Mouse (Mus musculus): ENCODE measurements around the gene Gadl1. TPM values are rescaled to one million over a fixed set of nuclear protein-coding genes. Genes with fewer than 3 reads are reported as not detected.

Gene Gadl1
- polyA plus RNA-seq (2014; fragmentation: Nextera tagmentation; extraction: Ambion mirVana), result 0.16 and 0.23 TPM in 2 replicates

DNA sequence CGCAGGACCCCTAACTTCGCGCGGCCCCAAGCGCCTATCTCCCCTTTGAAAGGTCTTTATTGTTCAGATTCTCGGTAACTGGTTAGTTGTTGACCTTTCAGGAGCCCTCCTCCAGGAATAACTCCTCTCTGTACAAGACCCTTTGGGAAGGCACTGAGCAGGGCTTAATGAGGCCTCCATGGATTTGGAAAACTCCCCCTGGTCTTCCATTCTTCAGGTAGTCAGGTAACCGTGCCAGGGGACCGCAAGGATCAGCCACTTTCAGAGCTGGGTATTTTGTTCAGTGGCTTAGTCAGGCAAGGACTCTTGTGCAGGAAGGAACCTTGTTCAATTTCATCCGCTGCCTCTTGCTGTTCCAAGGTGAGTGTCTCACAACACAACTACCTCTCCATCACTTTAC is at the start of gene Gadl1:
Gene Gadl1 (plus strand): TSS at position 301 of the 400 bp plus-strand sequence.
- Histone ChIP-seq H3K36me3 (replicated peaks; ENCODE audit: control insufficient read depth, insufficient read depth) (no peaks in the 10 kb centered on the region), H3K9ac (no peak within 1 kb of the TSS), H3K4me1 (replicated peaks; ENCODE audit: control insufficient read depth, insufficient read depth, low read length) (no peaks in the 10 kb centered on the region), H3K9me3 (ENCODE audit: control insufficient read depth, low read length) (no peaks in the 10 kb centered on the region), H3K27ac (no peak within 1 kb of the TSS), H3K4me3 (replicated peaks; ENCODE audit: low read length) (no peak within 1 kb of the TSS), H3K4me2 (replicated peaks) (0 out of 2 replicates have a peak within 1 kb of the TSS, but pooled peaks have one; percentile 5), H3K27me3 (ENCODE audit: control insufficient read depth, insufficient read depth, low read length) (no peaks in the 10 kb centered on the region)
- ATAC-seq (ENCODE audit: low FRiP score) (no peak), DNase-seq (ENCODE audit: low spot score) (no peak)
- 76% methylated on average over 9 of the region's 9 CpGs for WGBS

DNA sequence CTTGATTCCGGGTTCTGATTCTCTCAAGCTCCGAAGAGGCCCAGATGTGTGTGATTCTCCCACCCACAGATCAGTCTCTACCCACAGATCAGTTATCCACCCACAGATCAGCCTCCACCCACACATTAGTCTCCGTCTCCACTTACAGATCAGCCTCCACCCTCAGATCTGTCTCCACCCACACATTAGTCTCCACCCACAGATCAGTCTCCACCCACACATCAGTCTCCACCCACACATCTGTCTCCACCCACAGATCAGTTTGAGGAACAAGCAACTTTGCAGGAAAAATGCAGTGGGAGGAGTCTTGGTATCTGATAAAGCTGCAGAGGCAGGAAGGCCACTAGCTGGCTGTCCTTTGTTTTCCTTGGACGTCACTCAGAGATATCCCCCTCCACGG is 46.5 kb upstream of the Gadl1 start:
- H3K36me3 ChIP-seq (replicated peaks; ENCODE audit: control insufficient read depth, insufficient read depth), result no peaks in the 10 kb centered on the region
- DNase-seq (ENCODE audit: low spot score) (no peak), ATAC-seq (ENCODE audit: low FRiP score) (no peak)
- WGBS, result 78% methylated on average over 5 of the region's 5 CpGs
- no peak overlapping the region for H3K27ac ChIP-seq
- no peaks in the 10 kb centered on the region for H3K9me3 ChIP-seq (ENCODE audit: control insufficient read depth, low read length)
- no peaks in the 10 kb centered on the region for H3K4me1 ChIP-seq (replicated peaks; ENCODE audit: control insufficient read depth, insufficient read depth, low read length)
- no peak overlapping the region for H3K9ac ChIP-seq
- no peak overlapping the region for H3K4me2 ChIP-seq (replicated peaks)
- no peaks in the 10 kb centered on the region for H3K27me3 ChIP-seq (ENCODE audit: control insufficient read depth, insufficient read depth, low read length)
- no peak overlapping the region for H3K4me3 ChIP-seq (replicated peaks; ENCODE audit: low read length)

DNA sequence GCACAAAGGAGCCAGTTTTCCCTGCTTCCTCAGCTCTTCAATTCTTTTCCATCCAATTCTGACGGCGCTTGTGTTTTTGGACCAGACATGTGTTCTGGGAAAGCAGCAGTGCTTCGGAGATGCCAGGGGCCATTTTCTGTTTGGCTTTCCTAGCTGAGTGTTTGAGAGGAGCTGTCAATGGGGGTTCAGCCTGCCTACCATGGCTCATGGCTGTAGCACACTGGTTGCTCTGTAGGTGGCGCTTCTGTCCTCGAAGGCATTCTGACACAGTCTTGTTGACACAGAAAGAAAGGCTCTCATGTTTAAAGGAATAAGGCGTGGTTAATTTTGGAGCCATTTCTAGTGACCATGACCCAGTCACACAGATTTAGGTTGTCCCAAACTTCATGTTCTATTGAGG is 45.9 kb upstream of the Gadl1 start:
- H3K9me3 ChIP-seq (ENCODE audit: control insufficient read depth, low read length), result no peaks in the 10 kb centered on the region
- H3K4me3 ChIP-seq (replicated peaks; ENCODE audit: low read length), result no peak overlapping the region
- H3K4me2 ChIP-seq (replicated peaks), result no peak overlapping the region
- no peaks in the 10 kb centered on the region for H3K4me1 ChIP-seq (replicated peaks; ENCODE audit: control insufficient read depth, insufficient read depth, low read length)
- no peak for DNase-seq (ENCODE audit: low spot score)
- ATAC-seq (ENCODE audit: low FRiP score), result no peak
- 73% methylated on average over 6 of the region's 6 CpGs for WGBS
- no peak overlapping the region for H3K27ac ChIP-seq
- H3K9ac ChIP-seq, result no peak overlapping the region
- no peaks in the 10 kb centered on the region for H3K27me3 ChIP-seq (ENCODE audit: control insufficient read depth, insufficient read depth, low read length)
- no peaks in the 10 kb centered on the region for H3K36me3 ChIP-seq (replicated peaks; ENCODE audit: control insufficient read depth, insufficient read depth)

DNA sequence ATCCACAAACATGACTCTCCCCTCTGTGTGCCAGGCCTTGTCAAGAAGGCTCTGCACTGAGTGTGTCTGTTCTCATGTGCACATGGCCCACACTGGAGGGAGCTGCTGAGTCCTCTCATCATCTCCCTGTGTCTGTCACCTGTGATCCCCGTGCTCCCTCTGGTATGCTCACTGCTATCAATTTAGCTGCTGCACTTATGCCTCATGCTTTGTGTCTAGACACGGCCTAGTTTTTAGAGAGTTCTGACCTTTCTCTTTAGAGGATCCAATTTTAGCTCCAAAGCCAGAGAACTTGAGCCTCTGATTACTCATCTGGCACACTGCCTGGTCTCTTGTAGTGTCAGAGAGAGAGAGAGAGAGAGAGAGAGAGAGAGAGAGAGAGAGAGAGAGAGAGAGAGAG is 42.0 kb upstream of the Gadl1 start:
- WGBS, result 61% methylated on average over 2 of the region's 2 CpGs
- no peak for DNase-seq (ENCODE audit: low spot score)

DNA sequence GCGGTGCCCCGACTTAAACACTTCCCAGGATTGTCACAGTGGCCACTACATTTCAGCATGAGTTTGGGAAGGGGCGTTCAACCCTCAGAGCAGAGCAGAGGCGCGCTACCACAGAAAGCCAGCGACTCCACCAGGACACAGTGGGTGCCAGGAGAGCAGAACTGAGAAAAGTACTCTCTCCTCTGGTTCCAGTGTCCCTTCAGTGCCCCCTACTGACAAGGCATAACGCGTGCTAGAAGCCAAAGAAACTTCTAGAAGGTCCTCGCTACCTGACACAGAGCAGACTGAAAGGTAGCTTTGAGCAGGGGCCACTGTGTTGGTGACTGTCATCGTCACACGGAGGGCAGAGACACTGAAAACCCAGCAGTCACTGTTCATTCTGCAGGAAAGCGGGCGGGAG is 39.1 kb upstream of the Gadl1 start:
- no peak overlapping the region for H3K27ac ChIP-seq
- H3K9me3 ChIP-seq (ENCODE audit: control insufficient read depth, low read length), result no peaks in the 10 kb centered on the region
- WGBS, result 90% methylated on average over 13 of the region's 13 CpGs
- H3K4me1 ChIP-seq (replicated peaks; ENCODE audit: control insufficient read depth, insufficient read depth, low read length), result no peaks in the 10 kb centered on the region
- no peak overlapping the region for H3K9ac ChIP-seq
- ATAC-seq (ENCODE audit: low FRiP score) (no peak), DNase-seq (ENCODE audit: low spot score) (no peak)
- H3K27me3 ChIP-seq (ENCODE audit: control insufficient read depth, insufficient read depth, low read length), result no peaks in the 10 kb centered on the region
- H3K36me3 ChIP-seq (replicated peaks; ENCODE audit: control insufficient read depth, insufficient read depth), result no peaks in the 10 kb centered on the region
- H3K4me2 ChIP-seq (replicated peaks), result no peak overlapping the region
- H3K4me3 ChIP-seq (replicated peaks; ENCODE audit: low read length), result no peak overlapping the region

More for the DNA sequence above, 42.0 kb upstream of the Gadl1 start:
- H3K4me1 ChIP-seq (replicated peaks; ENCODE audit: control insufficient read depth, insufficient read depth, low read length), result no peaks in the 10 kb centered on the region
- H3K36me3 ChIP-seq (replicated peaks; ENCODE audit: control insufficient read depth, insufficient read depth), result no peaks in the 10 kb centered on the region
- H3K27me3 ChIP-seq (ENCODE audit: control insufficient read depth, insufficient read depth, low read length), result no peaks in the 10 kb centered on the region
- no peaks in the 10 kb centered on the region for H3K9me3 ChIP-seq (ENCODE audit: control insufficient read depth, low read length)
- no peak overlapping the region for H3K27ac ChIP-seq
- H3K4me3 ChIP-seq (replicated peaks; ENCODE audit: low read length), result no peak overlapping the region
- no peak for ATAC-seq (ENCODE audit: low FRiP score)
- no peak overlapping the region for H3K4me2 ChIP-seq (replicated peaks)
- no peak overlapping the region for H3K9ac ChIP-seq

DNA sequence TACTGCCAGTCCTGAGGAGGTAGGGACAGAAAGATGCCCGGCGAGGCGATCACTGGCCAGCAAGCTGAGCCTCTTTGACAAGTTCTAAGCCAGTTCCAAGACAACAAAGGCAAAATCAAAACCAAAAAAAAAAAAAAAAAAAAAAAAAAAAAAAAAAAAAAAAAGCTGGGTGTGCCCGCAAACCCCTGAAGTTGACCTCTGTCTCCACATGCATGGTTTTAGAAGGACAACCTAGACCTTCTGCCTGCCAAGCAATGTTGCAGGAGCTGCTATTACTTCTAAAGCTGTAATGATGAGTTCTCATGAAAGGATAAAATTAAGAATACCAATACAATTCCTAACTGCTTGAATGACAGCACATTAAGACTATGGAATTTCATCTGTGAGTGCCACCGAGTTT is 38.6 kb upstream of the Gadl1 start:
- Histone ChIP-seq H3K9me3 (ENCODE audit: control insufficient read depth, low read length) (no peaks in the 10 kb centered on the region), H3K4me1 (replicated peaks; ENCODE audit: control insufficient read depth, insufficient read depth, low read length) (no peaks in the 10 kb centered on the region), H3K27ac (no peak overlapping the region), H3K4me3 (replicated peaks; ENCODE audit: low read length) (no peak overlapping the region), H3K36me3 (replicated peaks; ENCODE audit: control insufficient read depth, insufficient read depth) (no peaks in the 10 kb centered on the region), H3K27me3 (ENCODE audit: control insufficient read depth, insufficient read depth, low read length) (no peaks in the 10 kb centered on the region), H3K4me2 (replicated peaks) (no peak overlapping the region), H3K9ac (no peak overlapping the region)
- ATAC-seq (ENCODE audit: low FRiP score), result no peak
- DNase-seq (ENCODE audit: low spot score), result no peak
- 96% methylated on average over 5 of the region's 5 CpGs for WGBS

DNA sequence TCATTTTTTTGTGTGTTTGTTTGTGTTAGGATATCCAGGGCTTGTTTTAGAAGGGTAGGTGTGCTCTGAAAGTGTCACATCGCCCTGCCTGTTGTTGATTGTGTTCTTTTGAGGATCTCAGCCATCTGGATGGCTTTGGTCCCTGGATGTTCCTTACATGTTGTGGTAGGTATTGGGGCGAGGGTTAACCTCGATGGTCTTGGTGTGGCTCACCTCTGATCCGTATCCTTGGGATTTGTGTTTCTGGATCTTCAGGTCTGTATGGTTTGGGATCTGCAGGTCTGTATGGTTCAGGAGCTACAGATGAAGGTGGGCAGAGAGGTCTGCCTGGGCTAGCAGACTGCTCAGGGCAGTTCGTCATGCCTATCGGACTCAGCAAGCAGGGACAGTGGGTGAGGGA is 28.8 kb upstream of the Gadl1 start:
- Histone ChIP-seq H3K36me3 (replicated peaks; ENCODE audit: control insufficient read depth, insufficient read depth) (no peaks in the 10 kb centered on the region), H3K9me3 (ENCODE audit: control insufficient read depth, low read length) (peaks cover 10% of the 10 kb centered on the region; the same call in 1 of the 2 replicates), H3K27me3 (ENCODE audit: control insufficient read depth, insufficient read depth, low read length) (no peaks in the 10 kb centered on the region), H3K4me3 (replicated peaks; ENCODE audit: low read length) (no peak overlapping the region), H3K9ac (no peak overlapping the region), H3K27ac (no peak overlapping the region), H3K4me2 (replicated peaks) (no peak overlapping the region), H3K4me1 (replicated peaks; ENCODE audit: control insufficient read depth, insufficient read depth, low read length) (no peaks in the 10 kb centered on the region)
- WGBS, result 93% methylated on average over 6 of the region's 6 CpGs
- ATAC-seq (ENCODE audit: low FRiP score) (no peak), DNase-seq (ENCODE audit: low spot score) (no peak)

DNA sequence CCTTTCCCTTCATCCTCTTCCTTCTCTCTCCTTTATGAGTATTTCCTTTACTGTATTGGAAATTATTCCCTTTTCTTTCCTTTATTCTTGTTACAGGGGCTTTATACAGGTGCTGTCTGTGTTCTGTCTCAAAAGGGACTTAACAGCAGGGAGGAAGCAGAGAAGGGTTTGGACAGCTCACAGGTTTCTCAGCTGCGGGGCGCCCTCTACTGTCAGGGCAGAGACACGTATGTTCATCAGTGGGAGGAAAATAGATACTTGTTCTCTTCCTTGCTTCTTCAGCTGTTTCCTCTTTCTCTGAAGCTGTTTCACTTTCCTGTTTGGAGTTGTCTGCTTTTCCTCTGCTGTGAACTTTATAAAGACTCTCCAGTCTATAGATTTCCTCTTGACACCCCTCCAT is 28.1 kb upstream of the Gadl1 start:
- no peaks in the 10 kb centered on the region for H3K4me1 ChIP-seq (replicated peaks; ENCODE audit: control insufficient read depth, insufficient read depth, low read length)
- no peak overlapping the region for H3K27ac ChIP-seq
- no peaks in the 10 kb centered on the region for H3K36me3 ChIP-seq (replicated peaks; ENCODE audit: control insufficient read depth, insufficient read depth)
- peaks cover 10% of the 10 kb centered on the region; the same call in 1 of the 2 replicates for H3K9me3 ChIP-seq (ENCODE audit: control insufficient read depth, low read length)
- ATAC-seq (ENCODE audit: low FRiP score) (no peak), DNase-seq (ENCODE audit: low spot score) (no peak)
- H3K4me2 ChIP-seq (replicated peaks), result no peak overlapping the region
- no peak overlapping the region for H3K4me3 ChIP-seq (replicated peaks; ENCODE audit: low read length)
- 89% methylated on average over 3 of the region's 3 CpGs for WGBS
- H3K27me3 ChIP-seq (ENCODE audit: control insufficient read depth, insufficient read depth, low read length), result no peaks in the 10 kb centered on the region
- no peak overlapping the region for H3K9ac ChIP-seq

DNA sequence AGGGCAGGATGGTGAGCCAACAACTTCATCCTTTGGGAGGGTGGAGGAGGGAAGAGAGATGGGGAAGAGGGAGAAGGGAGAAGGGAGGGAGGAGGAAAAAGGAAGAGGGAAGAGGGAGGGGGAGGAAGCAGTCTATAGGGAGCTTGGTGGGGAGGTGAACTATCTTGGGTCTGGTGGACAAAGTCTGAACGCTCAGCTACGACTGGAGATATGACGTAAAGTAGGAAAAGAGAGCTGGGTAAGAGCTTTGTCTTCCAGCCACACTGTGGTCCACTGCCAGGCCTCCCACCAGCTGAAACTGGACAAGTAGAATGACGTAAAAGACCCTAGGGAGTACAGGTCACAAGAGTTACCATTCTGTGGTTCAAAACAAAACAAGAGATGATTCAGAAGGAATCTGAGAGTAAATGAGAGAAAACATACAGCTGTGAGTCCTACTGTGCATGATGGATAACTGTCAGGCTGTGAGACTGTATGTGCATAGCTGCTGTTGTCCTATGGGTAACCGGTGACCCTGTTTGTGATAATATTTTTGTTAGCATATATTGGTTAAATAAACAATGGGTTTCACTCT is 26.5 kb upstream of the Gadl1 start:
- no peak overlapping the region for H3K27ac ChIP-seq
- no peak overlapping the region for H3K4me2 ChIP-seq (replicated peaks)
- no peak overlapping the region for H3K4me3 ChIP-seq (replicated peaks; ENCODE audit: low read length)
- no peak overlapping the region for H3K9ac ChIP-seq
- DNase-seq (ENCODE audit: low spot score) (no peak), ATAC-seq (ENCODE audit: low FRiP score) (no peak)
- H3K27me3 ChIP-seq (ENCODE audit: control insufficient read depth, insufficient read depth, low read length), result no peaks in the 10 kb centered on the region
- 88% methylated on average over 5 of the region's 5 CpGs for WGBS
- no peaks in the 10 kb centered on the region for H3K4me1 ChIP-seq (replicated peaks; ENCODE audit: control insufficient read depth, insufficient read depth, low read length)
- no peaks in the 10 kb centered on the region for H3K36me3 ChIP-seq (replicated peaks; ENCODE audit: control insufficient read depth, insufficient read depth)
- peaks cover 3% of the 10 kb centered on the region; the same call in 1 of the 2 replicates for H3K9me3 ChIP-seq (ENCODE audit: control insufficient read depth, low read length)

DNA sequence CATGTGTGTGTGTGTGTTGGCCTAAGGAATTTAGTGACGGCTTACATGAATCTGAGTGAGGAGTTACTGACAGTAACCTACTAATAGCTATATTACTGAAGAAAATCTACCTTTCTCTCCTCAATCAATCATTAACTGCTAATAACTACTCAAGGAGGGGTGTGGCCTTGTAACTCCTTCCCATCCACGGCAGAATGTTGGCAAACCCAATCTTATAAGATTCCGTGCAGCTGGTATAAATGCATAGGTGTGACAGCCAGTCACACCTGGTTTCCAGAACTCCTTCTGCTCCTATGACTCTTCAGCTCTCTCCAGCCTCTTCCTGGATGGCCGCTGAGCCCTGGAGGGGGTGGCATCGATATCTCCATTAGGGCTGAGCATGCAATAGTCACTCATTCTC is 25.8 kb upstream of the Gadl1 start:
- no peak for ATAC-seq (ENCODE audit: low FRiP score)
- no peak overlapping the region for H3K4me2 ChIP-seq (replicated peaks)
- 94% methylated on average over 5 of the region's 5 CpGs for WGBS
- no peaks in the 10 kb centered on the region for H3K36me3 ChIP-seq (replicated peaks; ENCODE audit: control insufficient read depth, insufficient read depth)
- no peak overlapping the region for H3K4me3 ChIP-seq (replicated peaks; ENCODE audit: low read length)
- H3K27me3 ChIP-seq (ENCODE audit: control insufficient read depth, insufficient read depth, low read length), result no peaks in the 10 kb centered on the region
- no peak overlapping the region for H3K27ac ChIP-seq
- no peaks in the 10 kb centered on the region for H3K9me3 ChIP-seq (ENCODE audit: control insufficient read depth, low read length)
- no peak overlapping the region for H3K9ac ChIP-seq
- H3K4me1 ChIP-seq (replicated peaks; ENCODE audit: control insufficient read depth, insufficient read depth, low read length), result no peaks in the 10 kb centered on the region
- DNase-seq (ENCODE audit: low spot score), result no peak
